Mouse (Mus musculus): ENCODE measurements around the gene Usb1. TPM values are rescaled to one million over a fixed set of nuclear protein-coding genes. Genes with fewer than 3 reads are reported as not detected.

The Usb1 gene
- polyA plus RNA-seq, 1 experiment from 2014 or later = 38.0 TPM

DNA sequence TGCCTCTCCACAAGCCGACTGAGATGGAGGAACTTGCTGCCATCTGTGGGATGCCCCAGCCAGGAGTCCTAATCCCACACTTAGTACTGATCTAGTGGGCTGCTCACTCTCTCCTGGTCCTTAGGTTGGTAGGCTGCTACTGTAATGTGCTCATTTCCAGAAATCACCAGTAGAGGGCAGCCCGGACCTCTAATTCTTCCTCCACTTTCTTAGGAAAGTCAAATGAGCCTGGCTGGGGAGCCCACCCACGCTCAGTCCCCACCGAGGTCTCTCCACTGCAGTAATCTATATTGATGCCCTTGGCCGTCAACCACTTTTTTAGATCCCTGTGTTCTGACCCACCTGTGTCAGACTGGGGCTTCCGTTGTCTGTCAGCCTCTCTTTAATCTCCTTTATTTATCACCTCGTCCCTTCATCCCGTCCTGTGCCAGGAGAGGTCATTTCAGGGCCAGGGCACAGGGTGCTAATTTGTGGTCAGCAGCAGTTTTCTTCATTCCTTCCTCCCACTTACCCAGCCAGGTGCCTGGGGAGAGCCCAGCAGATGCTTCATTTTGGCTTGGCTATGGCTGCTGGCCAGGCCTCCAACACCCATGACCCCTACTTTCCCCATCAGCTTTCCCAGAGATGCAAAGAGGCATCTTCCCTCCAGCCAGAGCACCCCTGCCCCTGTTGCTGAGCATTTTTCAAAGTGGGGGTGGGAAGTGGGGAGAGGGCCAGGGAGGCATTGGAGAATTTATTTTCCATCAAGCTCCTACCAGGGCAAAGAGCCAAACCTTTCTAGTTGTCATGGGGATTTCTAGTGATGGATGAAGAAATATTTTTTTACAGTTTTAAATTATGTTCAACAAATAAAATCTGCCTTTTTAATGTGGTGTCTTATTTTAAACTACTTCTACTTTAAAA is 14.8 kb downstream of the Usb1 start:
- Histone ChIP-seq H3K4me1 (peaks cover 19% of the 10 kb centered on the region), H3K4me3 (no peak overlapping the region), H3K27me3 (peaks cover 8% of the 10 kb centered on the region; the same call in 1 of the 2 replicates), H3K4me2 (replicated peaks) (no peak overlapping the region), H3K27ac (no peak overlapping the region), H3K9me3 (replicated peaks) (no peaks in the 10 kb centered on the region), H3K36me3 (peaks cover 25% of the 10 kb centered on the region), H3K9ac (no peak overlapping the region)
- WGBS = 34% methylated on average over 8 of the region's 8 CpGs
- ATAC-seq (ENCODE audit: low FRiP score) = peak; percentile 43; the same call in 1 of the 2 replicates

DNA sequence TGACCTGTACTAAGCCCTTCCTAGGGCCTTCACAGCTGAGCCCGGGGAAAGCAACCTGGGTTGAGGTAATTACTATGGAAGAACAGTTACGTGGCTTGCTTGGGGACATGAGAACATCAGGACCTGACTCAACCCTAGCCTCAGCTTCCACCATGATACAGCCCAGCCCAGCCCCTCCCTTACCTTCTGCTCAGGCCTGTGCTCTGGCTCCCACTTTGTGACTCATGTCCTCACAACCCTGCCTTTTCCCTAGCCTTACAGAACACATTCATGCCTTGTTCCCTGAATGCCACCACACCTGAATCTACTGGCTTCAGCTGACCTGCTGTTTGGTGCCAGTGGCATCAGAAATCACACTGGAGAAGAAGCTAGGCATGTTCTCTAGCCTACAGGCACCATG is 16.3 kb downstream of the Usb1 start:
- ATAC-seq (ENCODE audit: low FRiP score) = no peak
- H3K4me3 ChIP-seq = no peak overlapping the region
- H3K9me3 ChIP-seq (replicated peaks) = no peaks in the 10 kb centered on the region
- whole genome bisulfite sequencing = 95% methylated on average over 2 of the region's 2 CpGs
- no peak overlapping the region for H3K9ac ChIP-seq
- H3K4me2 ChIP-seq (replicated peaks) = no peak overlapping the region
- peaks cover 18% of the 10 kb centered on the region for H3K36me3 ChIP-seq
- H3K27ac ChIP-seq = no peak overlapping the region
- peaks cover 21% of the 10 kb centered on the region for H3K4me1 ChIP-seq
- peaks cover 8% of the 10 kb centered on the region; the same call in 1 of the 2 replicates for H3K27me3 ChIP-seq

DNA sequence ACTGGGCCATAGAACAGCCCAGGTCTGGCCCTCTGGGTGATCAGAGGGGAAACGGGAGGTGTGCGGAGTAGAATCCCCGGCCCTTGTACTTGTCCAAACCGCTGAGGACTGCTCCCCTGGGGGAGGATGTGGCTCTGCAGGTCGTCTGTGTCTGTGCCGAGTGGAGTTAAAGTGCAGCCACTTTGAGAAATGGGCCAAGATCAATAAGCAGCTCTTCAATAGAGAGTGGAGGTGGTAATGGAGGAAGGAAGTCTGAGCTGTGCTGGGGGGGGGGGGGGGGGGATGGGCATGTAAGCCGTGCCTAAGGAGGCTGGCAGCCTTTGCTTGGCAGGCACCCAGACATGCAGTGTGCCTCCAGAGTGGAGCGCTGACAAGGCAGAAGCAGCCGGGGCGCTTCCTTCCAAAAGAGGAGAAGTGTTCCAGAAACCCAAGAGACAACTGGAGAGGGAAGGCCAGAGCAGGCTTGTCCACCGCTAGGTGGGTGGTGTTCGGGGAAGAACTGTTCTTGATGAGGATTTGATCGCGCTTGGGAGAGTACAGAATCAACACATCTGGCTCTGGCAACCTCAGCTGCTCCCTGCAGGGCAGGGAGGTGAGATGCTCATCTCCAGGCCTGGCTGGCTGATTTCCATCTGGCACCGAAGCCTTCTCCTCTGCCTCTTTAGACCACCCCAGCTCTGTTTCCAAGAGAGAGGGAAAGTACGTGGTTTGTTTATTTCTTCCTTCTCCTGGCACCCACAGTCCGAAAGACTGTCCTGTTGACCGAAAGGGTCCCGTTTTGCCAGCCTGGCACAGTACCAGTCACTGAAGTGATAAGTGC is 16.9 kb downstream of the Usb1 start:
- Histone ChIP-seq H3K9me3 (replicated peaks) (no peaks in the 10 kb centered on the region), H3K4me2 (replicated peaks) (no peak overlapping the region), H3K4me1 (peaks cover 28% of the 10 kb centered on the region), H3K27ac (no peak overlapping the region), H3K4me3 (no peak overlapping the region), H3K27me3 (peaks cover 8% of the 10 kb centered on the region; the same call in 1 of the 2 replicates), H3K9ac (no peak overlapping the region), H3K36me3 (peaks cover 11% of the 10 kb centered on the region)
- ATAC-seq (ENCODE audit: low FRiP score) = no peak
- 64% methylated on average over 18 of the region's 19 CpGs for WGBS

DNA sequence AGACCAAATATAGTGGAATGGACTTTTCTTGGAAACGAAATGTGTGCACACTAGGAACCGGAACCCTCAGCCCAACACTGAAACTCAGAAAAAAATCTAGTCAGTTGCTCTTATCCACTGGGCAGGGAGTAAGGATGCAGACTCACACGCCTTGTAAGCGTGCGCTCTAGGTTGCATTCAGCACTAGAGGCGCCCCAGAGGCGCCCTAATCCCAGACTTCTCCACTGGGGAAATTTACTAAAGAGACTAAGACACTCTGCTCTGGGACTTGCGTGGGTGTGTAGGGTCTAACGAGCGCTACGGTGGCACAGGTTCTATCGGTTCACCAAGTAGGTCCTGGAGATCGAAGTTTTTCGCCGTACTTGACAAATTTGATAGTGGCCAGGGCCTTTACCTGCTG is 19.4 kb downstream of the Usb1 start:
- H3K4me1 ChIP-seq = peaks cover 42% of the 10 kb centered on the region
- H3K4me3 ChIP-seq = peak overlapping the region; percentile 81; the same call in 1 of the 2 replicates
- H3K27me3 ChIP-seq = peaks cover 8% of the 10 kb centered on the region; the same call in 1 of the 2 replicates
- H3K27ac ChIP-seq = no peak overlapping the region
- no peak overlapping the region for H3K9ac ChIP-seq
- peak overlapping the region; percentile 88 for H3K4me2 ChIP-seq (replicated peaks)
- no peaks in the 10 kb centered on the region for H3K9me3 ChIP-seq (replicated peaks)
- ATAC-seq (ENCODE audit: low FRiP score) = no peak
- H3K36me3 ChIP-seq = 0 out of 2 replicates have a peak, but pooled peaks cover 3% of the 10 kb centered on the region
- WGBS = 3% methylated on average over 15 of the region's 15 CpGs

DNA sequence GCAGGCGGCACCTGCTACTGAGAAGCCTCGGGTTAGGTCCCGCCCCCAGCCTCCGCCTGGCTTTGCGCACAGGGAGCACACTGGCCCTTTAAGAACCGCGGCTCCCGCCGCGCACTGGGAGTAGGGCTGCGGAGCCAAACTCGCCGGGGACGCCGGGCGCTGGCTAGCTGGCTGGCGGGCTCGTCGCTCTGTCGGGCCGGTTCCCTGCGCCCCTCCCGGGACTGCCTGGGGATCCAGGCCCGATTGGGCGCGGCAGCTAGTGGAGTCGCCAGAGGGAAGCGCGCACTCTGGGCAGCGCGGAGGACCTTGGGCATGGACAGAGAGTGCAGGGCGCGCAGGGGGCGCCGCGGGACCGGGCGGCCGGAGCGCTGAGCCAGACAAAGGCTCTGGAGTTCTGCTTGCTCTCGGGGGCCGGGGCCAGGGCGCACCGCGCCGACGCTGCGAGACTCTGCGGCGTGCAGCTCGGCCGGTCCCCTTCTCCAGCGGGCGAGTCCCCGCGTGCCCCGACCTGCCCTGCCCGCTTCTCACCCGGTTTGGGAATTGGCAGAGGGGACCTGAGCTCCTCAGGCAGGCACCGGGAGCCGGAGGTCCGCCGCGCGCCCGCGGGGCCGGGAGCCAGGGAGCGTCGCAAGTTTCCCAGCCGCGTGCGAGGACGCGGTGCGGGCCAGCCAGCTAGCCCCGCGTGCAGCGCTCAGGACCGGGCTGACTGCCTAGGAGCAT is 20.2 kb downstream of the Usb1 start, which contains the start of gene Mmp15:
Gene Mmp15, plus strand, starts transcription at position 118 of the 720 bp plus-strand sequence.
- H3K27ac ChIP-seq = peak within 1 kb of the TSS; percentile 91
- under 1% methylated on average over 71 of the region's 80 CpGs for WGBS
- peaks cover 43% of the 10 kb centered on the region for H3K4me1 ChIP-seq
- ATAC-seq (ENCODE audit: low FRiP score) = peak; percentile 75
- H3K9ac ChIP-seq = peak within 1 kb of the TSS; percentile 84
- peak within 1 kb of the TSS; percentile 88 for H3K4me2 ChIP-seq (replicated peaks)
- H3K27me3 ChIP-seq = peaks cover 8% of the 10 kb centered on the region; the same call in 1 of the 2 replicates
- 0 out of 2 replicates have a peak, but pooled peaks cover 3% of the 10 kb centered on the region for H3K36me3 ChIP-seq
- peak within 1 kb of the TSS; percentile 81 for H3K4me3 ChIP-seq
- H3K9me3 ChIP-seq (replicated peaks) = no peaks in the 10 kb centered on the region

DNA sequence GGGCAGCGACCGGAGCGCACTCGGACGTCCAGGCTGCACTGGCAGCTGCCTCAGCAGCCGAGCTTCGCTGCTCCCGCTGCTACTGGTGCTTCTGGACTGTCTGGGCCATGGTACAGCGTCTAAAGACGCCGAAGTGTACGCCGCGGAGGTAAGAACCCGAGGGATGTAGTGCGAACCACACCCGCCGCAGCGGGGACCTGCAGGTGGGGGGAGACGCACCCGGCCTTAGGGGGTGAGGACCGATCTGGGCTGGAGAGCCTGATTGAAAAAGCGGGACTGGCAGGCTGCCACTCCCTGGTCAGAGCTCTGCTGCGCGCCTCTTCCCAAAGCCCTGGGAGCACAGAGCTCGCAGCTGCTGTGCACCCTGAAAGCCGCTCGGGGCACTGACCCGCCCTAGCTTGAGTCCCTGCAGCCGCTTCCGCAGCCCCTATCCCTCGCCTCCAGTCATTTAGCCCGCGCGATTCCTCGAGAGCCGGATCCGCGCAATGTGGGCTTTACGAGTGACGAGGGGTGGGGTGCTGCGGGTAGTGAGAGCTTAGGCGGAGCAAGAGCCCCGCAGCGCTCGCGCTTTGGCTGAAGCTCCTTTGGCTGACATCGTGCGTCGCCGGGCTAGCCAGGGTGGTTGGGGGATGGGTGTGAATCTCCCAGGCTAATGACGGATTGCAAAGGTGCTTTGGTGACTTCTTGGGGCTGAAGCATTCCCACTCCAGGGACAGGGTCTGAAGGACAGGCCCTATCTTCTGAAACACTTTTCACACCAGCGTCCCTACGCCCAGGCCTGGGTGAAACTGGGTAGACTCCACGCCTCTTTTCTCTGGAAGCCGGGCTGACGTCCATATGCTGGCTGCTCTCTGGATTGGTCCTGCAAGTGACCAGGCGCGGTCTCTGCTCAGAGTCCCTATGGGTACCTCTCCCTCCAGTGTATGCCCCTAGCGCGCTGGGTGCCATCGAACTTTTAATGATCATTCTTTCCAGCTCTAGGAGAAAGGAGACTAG is 21.1 kb downstream of the Usb1 start:
- Histone ChIP-seq H3K27ac (peak overlapping the region; percentile 91), H3K36me3 (no peaks in the 10 kb centered on the region), H3K9me3 (replicated peaks) (no peaks in the 10 kb centered on the region), H3K4me1 (peaks cover 44% of the 10 kb centered on the region), H3K4me2 (replicated peaks) (peak overlapping the region; percentile 88), H3K9ac (peak overlapping the region; percentile 84), H3K4me3 (peak overlapping the region; percentile 81), H3K27me3 (peaks cover 8% of the 10 kb centered on the region; the same call in 1 of the 2 replicates)
- peak; percentile 73 for ATAC-seq (ENCODE audit: low FRiP score)
- 1% methylated on average over 62 of the region's 62 CpGs for WGBS

DNA sequence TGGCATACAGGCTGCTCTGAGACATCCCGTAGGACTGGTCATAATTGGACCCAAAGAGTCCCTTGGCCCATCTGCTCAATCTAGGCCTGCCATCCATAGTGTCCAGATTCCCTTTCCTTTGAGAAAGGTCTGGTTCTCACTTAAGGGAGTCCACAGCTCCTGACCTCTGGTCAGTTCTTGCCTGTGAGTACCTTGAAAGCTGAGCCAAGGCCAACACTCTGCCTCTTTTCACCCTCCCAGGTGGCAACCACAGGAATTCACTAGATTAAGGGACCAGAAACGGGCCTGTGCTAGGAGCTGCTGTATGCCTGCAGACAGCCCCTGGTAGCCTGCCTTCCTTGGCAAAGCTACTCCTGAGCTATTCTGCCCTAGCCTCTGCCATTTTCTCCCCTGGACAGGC is 22.5 kb downstream of the Usb1 start:
- H3K36me3 ChIP-seq = no peaks in the 10 kb centered on the region
- H3K27ac ChIP-seq = no peak overlapping the region
- WGBS = 82% methylated on average over 2 of the region's 2 CpGs
- H3K9ac ChIP-seq = 0 out of 2 replicates have a peak overlapping the region, but pooled peaks have one; percentile 47
- H3K4me1 ChIP-seq = peaks cover 47% of the 10 kb centered on the region
- peaks cover 3% of the 10 kb centered on the region; the same call in 1 of the 2 replicates for H3K27me3 ChIP-seq
- no peak for ATAC-seq (ENCODE audit: low FRiP score)
- no peak overlapping the region for H3K4me3 ChIP-seq
- H3K9me3 ChIP-seq (replicated peaks) = no peaks in the 10 kb centered on the region
- peak overlapping the region; percentile 88 for H3K4me2 ChIP-seq (replicated peaks)

DNA sequence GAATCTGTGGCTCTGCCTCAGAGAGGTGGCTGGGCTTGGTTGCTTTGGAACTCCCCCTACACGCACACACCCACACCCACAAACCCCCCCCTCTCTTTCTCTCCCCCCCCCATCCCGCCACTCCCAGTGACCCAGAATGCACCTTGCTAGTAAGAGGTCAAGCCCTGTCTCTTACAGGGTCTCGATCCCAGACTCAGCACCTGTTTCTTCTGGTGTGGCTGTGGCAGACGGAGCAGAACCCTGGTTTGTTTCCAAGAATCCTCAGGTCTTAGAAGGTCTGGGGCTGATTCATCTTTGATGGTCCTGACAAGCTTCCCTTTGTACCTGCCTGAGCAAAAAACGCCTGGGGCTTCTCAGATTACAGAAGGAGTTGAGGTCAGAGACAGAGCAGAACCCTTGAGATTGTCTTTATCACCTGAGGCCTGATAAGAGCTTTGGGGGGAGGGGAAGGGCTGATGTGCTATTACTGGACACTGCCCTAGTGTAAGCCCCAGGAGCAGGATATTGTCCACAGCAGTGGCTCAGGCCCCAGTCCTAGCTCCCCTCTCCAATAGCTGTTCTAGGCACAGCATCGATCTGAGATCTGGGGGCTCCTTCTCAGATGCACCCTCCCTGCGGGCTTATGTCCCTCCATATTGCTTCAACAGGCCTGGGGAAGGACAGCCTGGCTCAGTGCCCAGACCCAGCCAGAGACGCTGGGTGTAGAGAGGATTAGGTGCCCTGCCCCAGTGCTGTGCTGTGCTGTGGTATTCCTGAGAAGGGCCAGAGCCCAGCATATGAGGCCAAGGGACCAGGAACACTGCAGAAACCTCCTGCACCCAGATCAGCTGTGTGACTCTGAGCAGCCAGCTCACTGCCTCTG is 26.7 kb downstream of the Usb1 start:
- Histone ChIP-seq H3K27me3 (no peaks in the 10 kb centered on the region), H3K4me2 (replicated peaks) (no peak overlapping the region), H3K4me3 (no peak overlapping the region), H3K27ac (no peak overlapping the region), H3K4me1 (peaks cover 46% of the 10 kb centered on the region), H3K9ac (no peak overlapping the region), H3K36me3 (no peaks in the 10 kb centered on the region), H3K9me3 (replicated peaks) (no peaks in the 10 kb centered on the region)
- no peak for ATAC-seq (ENCODE audit: low FRiP score)
- WGBS = 56% methylated on average over 8 of the region's 8 CpGs

DNA sequence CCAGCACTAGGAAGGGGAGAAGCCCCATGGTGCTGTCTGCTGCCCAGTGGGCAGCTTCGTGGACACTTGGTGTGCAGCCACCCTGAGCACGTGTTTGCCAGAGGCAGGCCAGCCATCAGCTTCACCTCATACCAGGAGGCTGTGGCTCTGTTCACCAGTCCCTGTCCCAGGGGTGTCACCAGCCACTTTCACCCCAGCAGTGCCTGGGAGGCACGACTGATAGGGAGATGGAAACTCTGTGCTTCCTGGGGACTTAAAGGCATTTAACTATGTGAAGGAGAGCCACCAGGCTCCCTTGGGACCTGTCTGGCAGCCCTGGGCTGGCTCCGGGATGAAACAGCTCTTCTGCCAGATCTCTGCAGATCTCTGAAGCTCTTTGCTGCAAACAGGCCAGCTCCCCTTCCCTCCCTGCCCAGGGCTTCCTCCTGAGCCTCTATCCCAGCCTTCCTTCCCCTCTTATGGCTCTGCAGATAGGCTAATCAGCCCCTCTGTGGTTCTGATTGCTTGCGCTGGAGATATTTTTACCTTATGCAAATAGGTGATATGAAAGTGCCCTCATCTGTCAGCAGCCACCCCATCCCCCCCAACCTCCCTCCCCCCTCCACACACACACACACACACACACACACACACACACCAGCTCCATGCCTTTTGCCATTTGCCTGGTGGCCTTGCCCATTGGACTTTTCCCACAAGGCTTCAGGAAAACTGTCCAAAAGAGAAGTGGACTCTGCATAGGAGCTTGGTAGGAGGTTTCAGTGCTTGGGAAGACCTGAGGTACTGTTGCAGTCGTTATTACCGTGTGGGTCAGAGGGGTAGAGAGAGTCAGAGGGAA is 28.3 kb downstream of the Usb1 start:
- Histone ChIP-seq H3K9me3 (replicated peaks) (no peaks in the 10 kb centered on the region), H3K9ac (no peak overlapping the region; the same call in 1 of the 2 replicates)
- 45% methylated on average over 7 of the region's 7 CpGs for WGBS

More for the DNA sequence above, 28.3 kb downstream of the Usb1 start:
- no peaks in the 10 kb centered on the region for H3K27me3 ChIP-seq
- H3K4me2 ChIP-seq (replicated peaks) = no peak overlapping the region; the same call in 1 of the 2 replicates
- no peaks in the 10 kb centered on the region for H3K36me3 ChIP-seq
- no peak overlapping the region for H3K4me3 ChIP-seq
- ATAC-seq (ENCODE audit: low FRiP score) = 0 out of 2 replicates have a peak, but pooled peaks have one; percentile 14
- H3K4me1 ChIP-seq = peaks cover 35% of the 10 kb centered on the region
- H3K27ac ChIP-seq = peak overlapping the region; percentile 64

Measured in hindbrain, embryonic 12.5 days (tissue).